18 mouse cellular contexts compared by ENCODE assay signal in the genomic region with DNA sequence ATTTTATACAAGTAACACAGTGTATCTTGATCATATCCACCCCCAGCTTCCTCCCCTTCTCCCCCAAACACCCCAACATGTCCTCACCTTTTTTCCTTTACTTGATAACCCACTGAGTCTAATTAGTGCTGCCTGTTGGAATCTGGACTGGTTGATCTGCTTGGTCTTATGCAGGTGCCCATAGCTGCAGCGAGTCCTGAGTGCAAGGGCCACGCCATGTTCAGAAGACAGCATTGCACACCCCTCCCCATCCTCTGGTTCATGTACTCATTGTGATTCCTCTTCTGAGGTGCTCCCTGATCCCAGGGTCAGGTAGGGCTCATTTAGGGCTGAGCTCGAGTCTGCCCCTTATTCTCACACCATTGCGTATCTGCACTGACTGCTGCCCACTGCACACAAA.
DNase-seq lines count a peak whose midpoint lies in the region; ATAC-seq and TF ChIP-seq lines count a peak whose summit lies in the region.
"Had no signal": no experiment of that assay in that cellular context is flagged by ENCODE, and none has a peak within 500 bp of the region (broad histone marks: within the 10 kb centered on the region; RNA-seq: fewer than 3 reads in every experiment).

No protein-coding gene starts in this region.

- no peak for ATAC-seq in forebrain, embryonic 15.5 days (replicated peaks)
- ATAC-seq in heart, embryonic 14.5 days (ENCODE audit: insufficient number of reproducible peaks, insufficient read depth, low FRiP score, low read depth), result no peak
- no peak for ATAC-seq in lung, embryonic 15.5 days (ENCODE audit: borderline replicate concordance, extremely low read depth, low FRiP score, low TSS enrichment)
- ATAC-seq in erythroblast, adult 5-6 weeks (replicated peaks; ENCODE audit: low FRiP score, poor library complexity, severe bottlenecking), result no peak
- ATAC-seq: activated CD4-positive, CD25-positive, alpha-beta regulatory T cell, adult 4 months; liver, postnatal 0 days; midbrain, embryonic 16.5 days had no signal

- peak overlapping the region; percentile 58; the same call in 1 of the 2 replicates for H3K27ac ChIP-seq in forebrain, embryonic 10.5 days
- H3K27ac ChIP-seq in forebrain, embryonic 15.5 days (replicated peaks), result no peak overlapping the region
- H3K27ac ChIP-seq in heart, embryonic 14.5 days (replicated peaks in 1 of 2; ENCODE audit: control insufficient read depth in 1 of 2, insufficient read depth in 1 of 2, low read depth in 2 of 2, low read length in 2 of 2), result peak overlapping the region; percentile 1 to 39; a peak in 2 of 4 replicates
- peak overlapping the region; percentile 30 for H3K27ac ChIP-seq in lung, embryonic 15.5 days
- H3K27ac ChIP-seq: hindbrain, embryonic 12.5 days; kidney, postnatal 0 days; macrophage; midbrain, embryonic 10.5 days had no signal

- no peak for DNase-seq in forebrain, embryonic 10.5 days (ENCODE audit: extremely low spot score, low spot score)
- DNase-seq in heart, adult 18-20 months, result no peak
- no peak for DNase-seq in lung, adult 2 months
- DNase-seq in adrenal gland, adult 18-20 months (ENCODE audit: low spot score in 2 of 2), result no peak
- DNase-seq: right cerebral cortex, postnatal 4 days; thymus, postnatal 36 days had no signal

- no peak overlapping the region for H3K9ac ChIP-seq in forebrain, embryonic 15.5 days (replicated peaks)
- no peak overlapping the region for H3K9ac ChIP-seq in heart, embryonic 14.5 days (ENCODE audit: low read length)
- no peak overlapping the region for H3K9ac ChIP-seq in lung, embryonic 15.5 days
- H3K9ac ChIP-seq: hindbrain, embryonic 12.5 days; liver, postnatal 0 days had no signal

- H3K4me3 ChIP-seq in forebrain, embryonic 10.5 days, result no peak overlapping the region
- no peak overlapping the region for H3K4me3 ChIP-seq in forebrain, embryonic 15.5 days
- H3K4me3 ChIP-seq in heart, embryonic 14.5 days (ENCODE audit: control insufficient read depth in 1 of 2, insufficient read depth in 1 of 2, low read depth in 1 of 2, low read length in 2 of 2), result no peak overlapping the region
- no peak overlapping the region for H3K4me3 ChIP-seq in lung, embryonic 15.5 days
- H3K4me3 ChIP-seq in lung, adult 2 months (replicated peaks; ENCODE audit: extremely low read depth, low read depth, low read length), result no peak overlapping the region
- H3K4me3 ChIP-seq: hindbrain, embryonic 12.5 days; midbrain, embryonic 10.5 days had no signal

- no peak overlapping the region for H3K4me2 ChIP-seq in forebrain, embryonic 15.5 days (replicated peaks)
- H3K4me2 ChIP-seq in heart, embryonic 14.5 days (ENCODE audit: low read length), result no peak overlapping the region
- H3K4me2 ChIP-seq in lung, embryonic 15.5 days, result no peak overlapping the region
- H3K4me2 ChIP-seq: hindbrain, embryonic 12.5 days; liver, embryonic 11.5 days had no signal

- peaks cover 41% of the 10 kb centered on the region for H3K4me1 ChIP-seq in forebrain, embryonic 10.5 days
- peaks cover 15% of the 10 kb centered on the region for H3K4me1 ChIP-seq in forebrain, embryonic 15.5 days
- H3K4me1 ChIP-seq in heart, embryonic 14.5 days (ENCODE audit: control insufficient read depth in 2 of 2, insufficient read depth in 2 of 2, low read length in 2 of 2), result peaks cover 7 to 13% of the 10 kb centered on the region in 2 experiments
- peaks cover 23% of the 10 kb centered on the region for H3K4me1 ChIP-seq in lung, embryonic 15.5 days
- peaks cover 8% of the 10 kb centered on the region for H3K4me1 ChIP-seq in lung, adult 2 months (ENCODE audit: control insufficient read depth, insufficient read depth, low read length)

- WGBS in forebrain, embryonic 10.5 days, result 92% methylated on average over 4 of the region's 4 CpGs
- 92% methylated on average over 4 of the region's 4 CpGs for WGBS in forebrain, embryonic 15.5 days
- WGBS in heart, embryonic 14.5 days, result 88% methylated on average over 4 of the region's 4 CpGs
- WGBS in lung, embryonic 15.5 days, result 80% methylated on average over 4 of the region's 4 CpGs
- WGBS in lung, adult 2 months, result 88% methylated on average over 4 of the region's 4 CpGs

- H3K27me3 ChIP-seq in forebrain, embryonic 10.5 days (ENCODE audit: poor library complexity, severe bottlenecking), result no peaks in the 10 kb centered on the region
- H3K27me3 ChIP-seq in forebrain, embryonic 15.5 days, result no peaks in the 10 kb centered on the region
- H3K27me3 ChIP-seq in heart, embryonic 14.5 days (ENCODE audit: control insufficient read depth, insufficient read depth, low read length), result no peaks in the 10 kb centered on the region
- H3K27me3 ChIP-seq in lung, embryonic 15.5 days, result no peaks in the 10 kb centered on the region
- H3K27me3 ChIP-seq: hindbrain, embryonic 12.5 days had no signal

- TF ChIP-seq CTCF in lung, adult 2 months (IDR thresholded peaks at IDR 0.05; ENCODE audit: insufficient read depth, low read length), result no peak

- H3K9me3 ChIP-seq in forebrain, embryonic 10.5 days, result no peaks in the 10 kb centered on the region
- H3K9me3 ChIP-seq in forebrain, embryonic 15.5 days, result no peaks in the 10 kb centered on the region
- no peaks in the 10 kb centered on the region for H3K9me3 ChIP-seq in heart, embryonic 14.5 days (ENCODE audit: control insufficient read depth, low read length)
- H3K9me3 ChIP-seq in lung, embryonic 15.5 days, result no peaks in the 10 kb centered on the region
- H3K9me3 ChIP-seq: hindbrain, embryonic 12.5 days; midbrain, embryonic 10.5 days had no signal

- no peaks in the 10 kb centered on the region for H3K36me3 ChIP-seq in forebrain, embryonic 10.5 days (replicated peaks)
- H3K36me3 ChIP-seq in forebrain, embryonic 15.5 days, result no peaks in the 10 kb centered on the region
- H3K36me3 ChIP-seq in heart, embryonic 14.5 days (ENCODE audit: control insufficient read depth, insufficient read depth, low read length), result no peaks in the 10 kb centered on the region
- no peaks in the 10 kb centered on the region for H3K36me3 ChIP-seq in lung, embryonic 15.5 days
- H3K36me3 ChIP-seq: hindbrain, embryonic 12.5 days; midbrain, embryonic 10.5 days had no signal

- TF ChIP-seq POLR2A in lung, adult 2 months (IDR thresholded peaks at IDR 0.05; ENCODE audit: borderline replicate concordance, extremely low read depth, low read depth, low read length), result no peak
